Comparison of ENCODE assay signal across 12 mouse cellular contexts in genomic region chr9:123968290-123968912, GRCm38 (mm10). TPM values are rescaled to one million over a fixed set of nuclear protein-coding genes. Genes with fewer than 3 reads are reported as not detected.
DNase-seq lines count a peak whose midpoint lies in the region; ATAC-seq and TF ChIP-seq lines count a peak whose summit lies in the region.
"Had no signal": no experiment of that assay in that cellular context is flagged by ENCODE, and none has a peak within 500 bp of the region (broad histone marks: within the 10 kb centered on the region; RNA-seq: fewer than 3 reads in every experiment).

Ccr1 (minus strand) TSS chr9:123968692.

- H3K27me3 ChIP-seq in intestine, postnatal 0 days (replicated peaks; ENCODE audit: control insufficient read depth, insufficient read depth, low read length): no peaks in the 10 kb centered on the region
- H3K27me3 ChIP-seq in megakaryocyte, embryonic 14.5 days (replicated peaks): no peaks in the 10 kb centered on the region
- H3K27me3 ChIP-seq in forebrain, embryonic 15.5 days: no peaks in the 10 kb centered on the region

- ATAC-seq in intestine, postnatal 0 days: peak; percentile 91
- no peak for ATAC-seq in forebrain, embryonic 15.5 days (replicated peaks)
- ATAC-seq: forebrain, embryonic 14.5 days had no signal

- no peak within 1 kb of the TSS for H3K9ac ChIP-seq in intestine, postnatal 0 days (ENCODE audit: low read depth, low read length)
- H3K9ac ChIP-seq in forebrain, embryonic 15.5 days (replicated peaks): no peak within 1 kb of the TSS

- 76% methylated on average over 1 of the region's 1 CpGs for WGBS in intestine, postnatal 0 days
- 81% methylated on average over 1 of the region's 1 CpGs for WGBS in forebrain, embryonic 15.5 days

- no peaks in the 10 kb centered on the region for H3K9me3 ChIP-seq in intestine, postnatal 0 days (ENCODE audit: control insufficient read depth)
- no peaks in the 10 kb centered on the region for H3K9me3 ChIP-seq in megakaryocyte, embryonic 14.5 days
- no peaks in the 10 kb centered on the region for H3K9me3 ChIP-seq in forebrain, embryonic 15.5 days

- DNase-seq in kidney, adult 18-20 months: peak; percentile 7
- no peak for DNase-seq in kidney, postnatal 14 days
- DNase-seq in CD4-positive helper T cell, adult 2 months (ENCODE audit: low read depth, low spot score): peak; percentile 16
- no peak for DNase-seq in thymus, adult 18-20 months
- no peak for DNase-seq in ovary, postnatal 10 days (ENCODE audit: low spot score)
- DNase-seq: cerebellum, adult 2 months; heart, postnatal 4 days had no signal

- H3K27ac ChIP-seq in intestine, postnatal 0 days (ENCODE audit: low read depth, low read length): no peak within 1 kb of the TSS
- H3K27ac ChIP-seq in forebrain, embryonic 15.5 days (replicated peaks): no peak within 1 kb of the TSS
- H3K27ac ChIP-seq: heart, adult 2 months had no signal

- no peak within 1 kb of the TSS for H3K4me2 ChIP-seq in intestine, postnatal 0 days (replicated peaks; ENCODE audit: low read depth)
- no peak within 1 kb of the TSS for H3K4me2 ChIP-seq in forebrain, embryonic 15.5 days (replicated peaks)

- H3K4me3 ChIP-seq in intestine, postnatal 0 days (ENCODE audit: low read depth, low read length): no peak within 1 kb of the TSS
- H3K4me3 ChIP-seq in megakaryocyte, embryonic 14.5 days (replicated peaks): peak within 1 kb of the TSS; percentile 28
- H3K4me3 ChIP-seq in forebrain, embryonic 15.5 days: no peak within 1 kb of the TSS
- H3K4me3 ChIP-seq: heart, adult 2 months had no signal

- no peaks in the 10 kb centered on the region for H3K36me3 ChIP-seq in intestine, postnatal 0 days (ENCODE audit: control insufficient read depth, insufficient read depth)
- no peaks in the 10 kb centered on the region for H3K36me3 ChIP-seq in megakaryocyte, embryonic 14.5 days (replicated peaks; ENCODE audit: low read length)
- no peaks in the 10 kb centered on the region for H3K36me3 ChIP-seq in forebrain, embryonic 15.5 days

- TF ChIP-seq CTCF in intestine, postnatal 0 days (IDR thresholded peaks at IDR 0.05; ENCODE audit: low read depth): no peak

- no peaks in the 10 kb centered on the region for H3K4me1 ChIP-seq in intestine, postnatal 0 days (replicated peaks; ENCODE audit: control insufficient read depth, insufficient read depth, low read length)
- H3K4me1 ChIP-seq in megakaryocyte, embryonic 14.5 days: peaks cover 23% of the 10 kb centered on the region
- H3K4me1 ChIP-seq in forebrain, embryonic 15.5 days: no peaks in the 10 kb centered on the region

RNA-seq across cellular contexts. Expression of gene Ccr1, which starts in this region (rescaled TPM):
- 4.4 and 4.9 TPM in 2 replicates for polyA plus RNA-seq in intestine, postnatal 0 days (2015; fragmentation: Nextera tagmentation; extraction: Ambion mirVana)
- polyA plus RNA-seq in megakaryocyte, embryonic 14.5 days (2012; ENCODE audit: insufficient read depth, low replicate concordance): 0.30 TPM in 1 of 2 replicates, not detected in the other
- 0.47 and 0.50 TPM in 2 replicates for polyA plus RNA-seq in forebrain, embryonic 15.5 days (2015; fragmentation: Nextera tagmentation; extraction: Ambion mirVana)

Comparison
In these comparisons a context has a peak if more than half of its experiments do, and no peak if none do; other contexts are left out.
1. DNase-seq: peak in kidney, adult 18-20 months (single experiment) and CD4-positive helper T cell, adult 2 months (single experiment); none in kidney, postnatal 14 days (single experiment), thymus, adult 18-20 months (0 of 2) and ovary, postnatal 10 days (single experiment).